Mouse (Mus musculus) bone marrow, adult 2 months (tissue): ENCODE data around the gene Rassf1.

ENCODE experiments used
- CTCF ChIP-seq: fragments of 200-500 bp; IDR thresholded peaks from 2 replicates; pipeline ENCODE4 v1.5.1; 2011; ENCODE audit warnings: low read length, control low read depth; ENCODE audit not compliant: control insufficient read depth, insufficient read depth
- POLR2A ChIP-seq: fragments of 200-500 bp; IDR thresholded peaks from 2 replicates; pipeline ENCODE4 v1.6.1; 2011; ENCODE audit warnings: low read depth, mild to moderate bottlenecking, control low read depth, low read length, borderline replicate concordance; ENCODE audit not compliant: control insufficient read depth

GRCm38 (mm10) chr9:107593101-107593976, 42.0 kb downstream of the Rassf1 start:
- TF ChIP-seq POLR2A, result no peak
- TF ChIP-seq CTCF, result no peak
